Mouse (Mus musculus) kidney, adult 2 months (tissue): ENCODE data around the gene Dnase2b. TPM values are rescaled to one million over a fixed set of nuclear protein-coding genes. Genes with fewer than 3 reads are reported as not detected.
A peak's percentile ranks its signal among the peaks of the same experiment; 100 is the strongest.

Source experiments
- DNase-seq: peaks from one replicate; pipeline ENCODE4 v3.0.0; 2021
- H3K27ac ChIP-seq: fragments of 200-500 bp; 2 replicates; pipeline ENCODE4 v1.5.1; 2012; ENCODE audit warnings: low read depth, low read length, control low read depth, inconsistent platforms; ENCODE audit not compliant: insufficient read depth
- H3K27me3 ChIP-seq: fragments of 200-500 bp; replicated peaks from 2 replicates; pipeline ENCODE4 v1.6.1; 2012; ENCODE audit warnings: mild to moderate bottlenecking, moderate library complexity, low read length, inconsistent platforms; ENCODE audit not compliant: control insufficient read depth, insufficient read depth
- H3K36me3 ChIP-seq: fragments of 200-500 bp; 2 replicates; pipeline ENCODE4 v1.6.1; 2012; ENCODE audit warnings: mild to moderate bottlenecking, moderate library complexity, low read length, inconsistent platforms; ENCODE audit not compliant: control insufficient read depth, insufficient read depth
- H3K4me1 ChIP-seq: fragments of 200-500 bp; 2 replicates; pipeline ENCODE4 v1.6.1; 2011; ENCODE audit warnings: low read length; ENCODE audit not compliant: control insufficient read depth, insufficient read depth
- H3K4me3 ChIP-seq: fragments of 200-500 bp; 2 replicates; pipeline ENCODE4 v1.5.1; 2011; ENCODE audit warnings: mild to moderate bottlenecking, low read depth, low read length, control low read depth; ENCODE audit not compliant: insufficient read depth
- CTCF ChIP-seq: fragments of 200-500 bp; conservative IDR thresholded peaks from 2 replicates; pipeline ENCODE4 v1.5.1; 2011; ENCODE audit warnings: low read depth, mild to moderate bottlenecking, control low read depth, low read length, moderate library complexity, mixed read lengths; ENCODE audit not compliant: insufficient read depth, insufficient read length
- POLR2A ChIP-seq: fragments of 200-500 bp; IDR thresholded peaks from one replicate; pipeline ENCODE4 v1.6.1; 2011; ENCODE audit warnings: low read depth, low read length, control low read depth
- WGBS: fragments of 180-500 bp; shearing (Covaris S2); methylation state at CpG from one replicate; pipeline ENCODE4 v1.1.7; 2018; 5-methylcytosine and 5-hydroxymethylcytosine counted together
- polyA plus RNA-seq: library from polyadenylated mRNA; depleted of rRNA; stranded (reverse); fragments of >200 nt; gene quantifications from 2 replicates; pipeline ENCODE4 v1.2.3, GENCODE M21; 2012

Dnase2b gene
- polyA plus RNA-seq, 1 experiment = not detected

GRCm38 (mm10) chr3:146569594-146569993, 45.8 kb downstream of the Dnase2b start:
- H3K4me3 ChIP-seq = no peak overlapping the region
- no peaks in the 10 kb centered on the region for H3K27me3 ChIP-seq
- no peaks in the 10 kb centered on the region for H3K4me1 ChIP-seq
- 93% methylated on average over 3 of the region's 3 CpGs for WGBS
- H3K27ac ChIP-seq = no peak overlapping the region
- no peaks in the 10 kb centered on the region for H3K36me3 ChIP-seq
- no peak for DNase-seq
- no peak for TF ChIP-seq CTCF
- no peak for TF ChIP-seq POLR2A

GRCm38 (mm10) chr3:146567884-146568530, 47.4 kb downstream of the Dnase2b start:
- Histone ChIP-seq H3K36me3 (no peaks in the 10 kb centered on the region), H3K4me3 (no peak overlapping the region), H3K4me1 (no peaks in the 10 kb centered on the region), H3K27ac (no peak overlapping the region), H3K27me3 (no peaks in the 10 kb centered on the region)
- TF ChIP-seq POLR2A (no peak), CTCF (no peak)
- peak; percentile 63 for DNase-seq
- 45% methylated on average over 9 of the region's 9 CpGs for WGBS

DNA sequence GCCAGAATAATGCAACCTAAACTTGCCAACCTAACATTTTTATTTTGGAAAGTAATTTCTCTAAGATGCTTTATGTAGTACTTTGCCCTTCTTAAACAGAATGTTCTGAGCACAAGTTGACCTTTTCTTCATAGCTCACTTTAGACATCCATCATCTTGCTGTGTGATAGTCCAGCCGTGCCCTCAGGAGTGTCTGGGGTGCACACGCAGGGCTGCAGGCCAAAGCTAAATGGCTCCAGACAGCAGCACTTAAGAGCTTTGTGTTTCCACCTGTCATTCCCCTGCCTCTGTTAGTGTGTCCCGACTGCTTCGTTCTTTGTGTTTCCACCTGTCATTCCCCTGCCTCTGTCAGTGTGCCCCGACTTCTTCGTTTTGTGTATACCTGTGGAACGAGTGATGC, 48.0 kb downstream of the Dnase2b start:
- TF ChIP-seq POLR2A (no peak), CTCF (no peak)
- DNase-seq = no peak
- H3K36me3 ChIP-seq = no peaks in the 10 kb centered on the region
- no peaks in the 10 kb centered on the region for H3K27me3 ChIP-seq
- no peaks in the 10 kb centered on the region for H3K4me1 ChIP-seq
- H3K4me3 ChIP-seq = no peak overlapping the region
- H3K27ac ChIP-seq = no peak overlapping the region
- 66% methylated on average over 7 of the region's 7 CpGs for WGBS

DNA sequence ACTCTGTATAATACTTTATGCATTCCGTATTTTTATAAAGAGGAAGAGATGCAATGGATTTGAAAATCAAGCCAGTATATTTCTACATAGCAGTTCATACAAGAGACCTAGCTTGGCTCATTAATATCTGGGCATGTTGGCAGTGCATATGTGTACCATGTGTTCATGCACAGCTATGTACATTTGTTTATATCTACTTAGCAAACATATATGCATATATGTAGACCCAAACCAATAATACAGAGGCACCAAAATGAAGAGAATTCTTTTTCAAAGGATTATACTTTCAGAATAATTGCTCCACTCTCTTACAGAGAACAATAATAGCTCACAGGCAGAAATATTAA, 50.4 kb downstream of the Dnase2b start:
- Histone ChIP-seq H3K27me3 (no peaks in the 10 kb centered on the region), H3K36me3 (no peaks in the 10 kb centered on the region), H3K27ac (no peak overlapping the region), H3K4me1 (no peaks in the 10 kb centered on the region), H3K4me3 (no peak overlapping the region)
- no peak for TF ChIP-seq CTCF
- no peak for TF ChIP-seq POLR2A
- WGBS = 88% methylated on average over 1 of the region's 1 CpGs
- DNase-seq = no peak

- DNase-seq = peak; percentile 65
- TF ChIP-seq CTCF = peak; percentile 64
- TF ChIP-seq POLR2A = no peak
- 38% methylated on average over 14 of the region's 14 CpGs for WGBS
Measured at GRCm38 (mm10) chr3:146564268-146565064, 50.9 kb downstream of the Dnase2b start.

GRCm38 (mm10) chr3:146562936-146563335, 52.5 kb downstream of the Dnase2b start:
- no peak overlapping the region for H3K4me3 ChIP-seq
- 91% methylated on average over 7 of the region's 7 CpGs for WGBS
- TF ChIP-seq POLR2A (no peak), CTCF (no peak)
- DNase-seq = no peak
- no peaks in the 10 kb centered on the region for H3K36me3 ChIP-seq
- H3K4me1 ChIP-seq = no peaks in the 10 kb centered on the region
- H3K27ac ChIP-seq = no peak overlapping the region
- no peaks in the 10 kb centered on the region for H3K27me3 ChIP-seq

More at GRCm38 (mm10) chr3:146564268-146565064, 50.9 kb downstream of the Dnase2b start:
- Histone ChIP-seq H3K27me3 (no peaks in the 10 kb centered on the region), H3K4me1 (no peaks in the 10 kb centered on the region), H3K27ac (no peak overlapping the region), H3K36me3 (no peaks in the 10 kb centered on the region), H3K4me3 (no peak overlapping the region)

DNA sequence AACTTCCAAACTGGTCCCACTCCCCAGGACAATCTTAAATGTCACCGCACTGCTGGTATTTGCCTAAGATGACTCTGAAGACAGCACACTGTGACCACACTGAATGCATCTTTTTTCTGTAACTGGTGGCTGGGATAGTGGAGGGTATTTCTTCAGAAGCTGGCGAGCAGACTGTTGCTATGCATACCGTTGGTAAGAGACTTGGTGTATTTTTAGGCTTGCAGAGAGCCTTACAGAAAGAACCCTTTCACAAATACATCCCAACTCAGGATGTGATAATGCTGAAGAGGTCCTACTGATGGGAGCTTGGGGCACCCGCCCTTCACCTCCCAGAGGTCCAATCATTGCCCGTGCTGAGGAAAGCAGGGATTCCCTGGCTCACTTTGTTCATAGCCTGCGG, 57.9 kb downstream of the Dnase2b start:
- no peaks in the 10 kb centered on the region for H3K4me1 ChIP-seq
- H3K27ac ChIP-seq = no peak overlapping the region
- TF ChIP-seq POLR2A (no peak), CTCF (no peak)
- H3K4me3 ChIP-seq = no peak overlapping the region
- DNase-seq = no peak
- no peaks in the 10 kb centered on the region for H3K36me3 ChIP-seq
- H3K27me3 ChIP-seq = no peaks in the 10 kb centered on the region
- WGBS = 87% methylated on average over 6 of the region's 6 CpGs
